In the genomic region with DNA sequence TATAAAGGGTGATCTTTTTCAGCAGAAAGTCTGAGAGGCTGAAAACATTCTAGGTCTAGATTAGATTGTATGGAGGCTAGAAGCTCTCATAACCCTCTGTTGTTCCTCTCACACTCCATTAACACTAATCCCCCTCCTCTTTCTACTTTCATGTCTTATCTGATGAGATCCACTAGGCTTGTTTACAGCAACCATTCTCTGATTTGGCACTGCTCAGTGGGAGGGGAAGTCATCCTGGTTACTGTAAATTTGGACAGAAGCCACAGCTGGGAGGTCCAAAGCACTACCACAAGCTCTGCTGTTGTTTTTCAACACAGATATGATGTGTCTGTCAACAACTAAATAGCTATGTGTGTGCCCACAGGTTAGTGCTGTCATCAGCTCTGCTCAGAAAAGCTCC, we compare ENCODE assay signal across 17 mouse cellular contexts. TPM values are rescaled to one million over a fixed set of nuclear protein-coding genes. Genes with fewer than 3 reads are reported as not detected.
"Had no signal": no experiment of that assay in that cellular context is flagged by ENCODE, and none has a peak within 500 bp of the region (broad histone marks: within the 10 kb centered on the region; RNA-seq: fewer than 3 reads in every experiment).

No protein-coding gene starts in this region.

- H3K9ac ChIP-seq: liver, embryonic 13.5 days; liver, embryonic 15.5 days; liver, postnatal 0 days; midbrain, embryonic 13.5 days; midbrain, embryonic 15.5 days; neural tube, embryonic 12.5 days; stomach, embryonic 15.5 days had no signal

- ATAC-seq: liver, postnatal 0 days; midbrain, embryonic 13.5 days; midbrain, embryonic 15.5 days had no signal

- H3K4me1 ChIP-seq: liver, embryonic 15.5 days had no signal

- H3K36me3 ChIP-seq: liver, embryonic 13.5 days; liver, embryonic 15.5 days; midbrain, embryonic 13.5 days; midbrain, embryonic 15.5 days; neural tube, embryonic 12.5 days; stomach, embryonic 15.5 days had no signal

- H3K27me3 ChIP-seq: midbrain, embryonic 15.5 days had no signal

- H3K4me3 ChIP-seq: liver, embryonic 13.5 days; liver, embryonic 15.5 days; megakaryocyte, embryonic 14.5 days; midbrain, embryonic 13.5 days; midbrain, embryonic 15.5 days; neural tube, embryonic 12.5 days; stomach, embryonic 15.5 days had no signal

- H3K4me2 ChIP-seq: liver, embryonic 11.5 days; liver, embryonic 13.5 days; liver, embryonic 15.5 days; midbrain, embryonic 11.5 days; midbrain, embryonic 13.5 days; midbrain, embryonic 15.5 days; neural tube, embryonic 12.5 days; stomach, embryonic 15.5 days had no signal

- DNase-seq: liver; liver, embryonic 13.5 days; liver, postnatal 0 days; right cerebral cortex, postnatal 14 days; thymus, adult 2 months; thymus, postnatal 25 days; thymus, postnatal 4 days had no signal

- H3K27ac ChIP-seq: liver, embryonic 13.5 days; liver, embryonic 15.5 days; macrophage; midbrain, embryonic 13.5 days; midbrain, embryonic 15.5 days; neural tube, embryonic 12.5 days; stomach, embryonic 15.5 days; stomach, postnatal 0 days had no signal

- H3K9me3 ChIP-seq: liver, embryonic 13.5 days; liver, embryonic 15.5 days; midbrain, embryonic 15.5 days; neural tube, embryonic 12.5 days; stomach, embryonic 15.5 days had no signal

RNA-seq across cellular contexts. Expression of a gene that starts 3.5 kb away (rescaled TPM):
- polyA plus RNA-seq: macrophage had no signal
